Mouse (Mus musculus): Measurements from ENCODE around the gene Tril. TPM values are rescaled to one million over a fixed set of nuclear protein-coding genes. Genes with fewer than 3 reads are reported as not detected.

The Tril gene
- polyA plus RNA-seq, 1 experiment, result not detected

DNA sequence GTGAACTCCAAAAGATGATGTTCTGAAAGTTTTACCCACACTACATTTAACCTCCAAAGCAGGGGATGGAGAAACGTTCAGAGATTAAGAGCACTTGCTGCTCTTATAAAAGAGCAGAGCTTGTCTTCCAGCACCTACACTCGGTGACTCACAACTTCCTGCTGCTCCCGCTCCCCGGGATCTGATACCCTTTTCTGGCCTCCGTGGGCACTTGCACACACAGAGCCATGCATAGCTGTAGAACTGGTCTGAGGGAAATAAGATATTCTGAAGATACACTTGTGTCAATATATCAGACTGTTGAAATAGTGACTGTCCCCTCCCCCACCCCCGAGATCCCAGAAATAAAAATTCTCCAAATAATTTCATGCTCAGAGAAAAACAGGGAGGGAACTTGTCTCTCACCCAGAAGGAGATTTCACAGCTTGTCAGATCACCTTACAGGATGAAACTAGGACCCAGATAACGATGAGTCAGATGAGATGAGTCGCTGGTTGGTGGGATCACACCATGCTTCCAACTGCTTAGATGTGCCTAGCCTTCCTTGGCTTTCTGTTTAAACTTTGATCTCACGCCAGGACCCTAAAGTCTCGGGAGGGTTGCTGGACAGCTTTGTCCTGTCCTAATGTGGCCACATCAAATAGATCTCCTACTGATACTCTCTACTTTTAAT lies 54.3 kb downstream of the Tril start:
- H3K4me3 ChIP-seq (replicated peaks), result no peak overlapping the region
- no peak for TF ChIP-seq FLI1 (IDR thresholded peaks at IDR 0.05; ENCODE audit: low read length)
- TF ChIP-seq GATA1 (IDR thresholded peaks at IDR 0.05; ENCODE audit: borderline replicate concordance, low read length), result no peak
- peaks cover 3% of the 10 kb centered on the region; the same call in 1 of the 2 replicates for H3K4me1 ChIP-seq
- no peaks in the 10 kb centered on the region for H3K9me3 ChIP-seq
- H3K27me3 ChIP-seq (replicated peaks), result peaks cover 11% of the 10 kb centered on the region
- H3K36me3 ChIP-seq (replicated peaks; ENCODE audit: low read length), result no peaks in the 10 kb centered on the region

DNA sequence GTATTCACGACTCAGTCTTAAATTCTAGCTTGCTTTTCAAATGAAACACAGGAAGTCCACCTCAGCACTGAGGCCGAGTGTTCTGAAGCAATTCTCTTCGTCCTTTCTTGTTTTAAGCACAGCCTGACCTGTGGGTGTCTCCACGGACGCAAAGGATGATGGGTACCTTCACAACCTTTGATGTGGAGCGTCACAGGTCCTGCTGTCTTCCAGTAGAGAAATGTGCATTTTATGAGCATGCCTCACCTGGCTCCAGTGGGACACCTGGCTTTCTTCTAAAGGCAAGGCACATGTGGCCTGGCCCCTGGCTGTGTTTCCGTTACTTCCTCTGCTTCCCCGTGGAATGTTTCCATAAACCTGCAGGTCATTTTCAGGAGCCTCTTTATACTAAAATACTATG lies 54.9 kb downstream of the Tril start:
- Histone ChIP-seq H3K9me3 (no peaks in the 10 kb centered on the region), H3K27me3 (replicated peaks) (peaks cover 11% of the 10 kb centered on the region), H3K36me3 (replicated peaks; ENCODE audit: low read length) (no peaks in the 10 kb centered on the region), H3K4me1 (peaks cover 3% of the 10 kb centered on the region; the same call in 1 of the 2 replicates), H3K4me3 (replicated peaks) (no peak overlapping the region)
- TF ChIP-seq GATA1 (IDR thresholded peaks at IDR 0.05; ENCODE audit: borderline replicate concordance, low read length), result no peak
- TF ChIP-seq FLI1 (IDR thresholded peaks at IDR 0.05; ENCODE audit: low read length), result no peak

Other genes with a start within 250 kb of the Tril start
- gene Cpvl, start 157.8 kb upstream of the Tril start, polyA plus RNA-seq (2012; ENCODE audit: insufficient read depth, low replicate concordance), result not detected in 2 replicates
- gene Chn2, start 218.7 kb upstream of the Tril start, polyA plus RNA-seq (2012; ENCODE audit: insufficient read depth, low replicate concordance), result 4.0 and 9.5 TPM in 2 replicates

All from megakaryocyte, embryonic 14.5 days (primary cell).